Mouse (Mus musculus): ENCODE measurements at regions not wholly inside any gene's neighbourhood (a gene's known extent, or its start where the extent isn't known, plus 50 kb on each side); places are given as distances from the start of the nearest gene placed in this dataset.

GRCm38 (mm10) chr3:50605750-50606149 lies 162.3 kb upstream of the Slc7a11 start:
- no peak overlapping the region for H3K4me3 ChIP-seq
- no peak overlapping the region for H3K4me2 ChIP-seq
- no peak overlapping the region for H3K27ac ChIP-seq (replicated peaks)
- no peaks in the 10 kb centered on the region for H3K36me3 ChIP-seq
- ATAC-seq (ENCODE audit: extremely low read depth, insufficient number of reproducible peaks, low FRiP score, low TSS enrichment), result no peak
- H3K4me1 ChIP-seq, result peaks cover 3% of the 10 kb centered on the region; the same call in 1 of the 2 replicates
- no peaks in the 10 kb centered on the region for H3K27me3 ChIP-seq (replicated peaks)
- no peaks in the 10 kb centered on the region for H3K9me3 ChIP-seq
- H3K9ac ChIP-seq, result no peak overlapping the region
- WGBS, result 80% methylated on average over 4 of the region's 4 CpGs

GRCm38 (mm10) chr3:50603182-50603581 lies 159.8 kb upstream of the Slc7a11 start:
- 65% methylated on average over 7 of the region's 7 CpGs for WGBS
- Histone ChIP-seq H3K9ac (no peak overlapping the region), H3K4me2 (no peak overlapping the region), H3K27ac (replicated peaks) (no peak overlapping the region), H3K4me1 (peaks cover 3% of the 10 kb centered on the region; the same call in 1 of the 2 replicates), H3K9me3 (no peaks in the 10 kb centered on the region), H3K4me3 (no peak overlapping the region), H3K36me3 (no peaks in the 10 kb centered on the region), H3K27me3 (replicated peaks) (no peaks in the 10 kb centered on the region)
- ATAC-seq (ENCODE audit: extremely low read depth, insufficient number of reproducible peaks, low FRiP score, low TSS enrichment), result no peak

GRCm38 (mm10) chr3:50595732-50596131 lies 152.3 kb upstream of the Slc7a11 start:
- Histone ChIP-seq H3K4me3 (no peak overlapping the region), H3K4me2 (no peak overlapping the region), H3K27ac (replicated peaks) (no peak overlapping the region), H3K27me3 (replicated peaks) (no peaks in the 10 kb centered on the region), H3K9ac (no peak overlapping the region), H3K9me3 (peaks cover 16% of the 10 kb centered on the region), H3K4me1 (no peaks in the 10 kb centered on the region), H3K36me3 (no peaks in the 10 kb centered on the region)
- WGBS, result 83% methylated on average over 1 of the region's 1 CpGs
- no peak for ATAC-seq (ENCODE audit: extremely low read depth, insufficient number of reproducible peaks, low FRiP score, low TSS enrichment)

- no peak for ATAC-seq (ENCODE audit: extremely low read depth, insufficient number of reproducible peaks, low FRiP score, low TSS enrichment)
- Histone ChIP-seq H3K9me3 (no peaks in the 10 kb centered on the region), H3K9ac (no peak overlapping the region), H3K4me2 (no peak overlapping the region), H3K27me3 (replicated peaks) (no peaks in the 10 kb centered on the region), H3K27ac (replicated peaks) (no peak overlapping the region), H3K4me3 (no peak overlapping the region), H3K36me3 (no peaks in the 10 kb centered on the region), H3K4me1 (no peaks in the 10 kb centered on the region)
- 81% methylated on average over 1 of the region's 1 CpGs for WGBS
These were observed 140.9 kb upstream of the Slc7a11 start for GRCm38 (mm10) chr3:50584323-50584722.

- ATAC-seq (ENCODE audit: extremely low read depth, insufficient number of reproducible peaks, low FRiP score, low TSS enrichment), result no peak
- Histone ChIP-seq H3K36me3 (no peaks in the 10 kb centered on the region), H3K4me2 (no peak overlapping the region), H3K27ac (replicated peaks) (no peak overlapping the region), H3K4me1 (no peaks in the 10 kb centered on the region), H3K4me3 (no peak overlapping the region), H3K27me3 (replicated peaks) (no peaks in the 10 kb centered on the region), H3K9ac (no peak overlapping the region), H3K9me3 (no peaks in the 10 kb centered on the region)
- WGBS, result 62% methylated on average over 6 of the region's 6 CpGs
These were observed 140.1 kb upstream of the Slc7a11 start for GRCm38 (mm10) chr3:50583475-50583874.

GRCm38 (mm10) chr3:50574388-50574787 lies 131.0 kb upstream of the Slc7a11 start:
- WGBS, result 92% methylated on average over 9 of the region's 9 CpGs
- Histone ChIP-seq H3K9me3 (0 out of 2 replicates have a peak, but pooled peaks cover 4% of the 10 kb centered on the region), H3K36me3 (no peaks in the 10 kb centered on the region), H3K4me2 (no peak overlapping the region), H3K27me3 (replicated peaks) (no peaks in the 10 kb centered on the region), H3K27ac (replicated peaks) (no peak overlapping the region), H3K4me3 (no peak overlapping the region), H3K4me1 (peaks cover 7% of the 10 kb centered on the region), H3K9ac (no peak overlapping the region)
- no peak for ATAC-seq (ENCODE audit: extremely low read depth, insufficient number of reproducible peaks, low FRiP score, low TSS enrichment)

GRCm38 (mm10) chr3:50570027-50570426 lies 126.6 kb upstream of the Slc7a11 start:
- Histone ChIP-seq H3K4me3 (no peak overlapping the region), H3K4me1 (peaks cover 11% of the 10 kb centered on the region), H3K36me3 (no peaks in the 10 kb centered on the region), H3K27me3 (replicated peaks) (no peaks in the 10 kb centered on the region), H3K27ac (replicated peaks) (no peak overlapping the region), H3K9ac (no peak overlapping the region), H3K4me2 (no peak overlapping the region), H3K9me3 (0 out of 2 replicates have a peak, but pooled peaks cover 4% of the 10 kb centered on the region)
- ATAC-seq (ENCODE audit: extremely low read depth, insufficient number of reproducible peaks, low FRiP score, low TSS enrichment), result no peak

- H3K27ac ChIP-seq (replicated peaks), result no peak overlapping the region
- no peak overlapping the region for H3K9ac ChIP-seq
- H3K9me3 ChIP-seq, result 0 out of 2 replicates have a peak, but pooled peaks cover 4% of the 10 kb centered on the region
- H3K4me1 ChIP-seq, result peaks cover 11% of the 10 kb centered on the region
- no peak for ATAC-seq (ENCODE audit: extremely low read depth, insufficient number of reproducible peaks, low FRiP score, low TSS enrichment)
- H3K4me3 ChIP-seq, result no peak overlapping the region
- WGBS, result 65% methylated on average over 10 of the region's 10 CpGs
- no peaks in the 10 kb centered on the region for H3K27me3 ChIP-seq (replicated peaks)
- no peak overlapping the region for H3K4me2 ChIP-seq
- no peaks in the 10 kb centered on the region for H3K36me3 ChIP-seq
These were observed 126.2 kb upstream of the Slc7a11 start for GRCm38 (mm10) chr3:50569565-50569964.

GRCm38 (mm10) chr3:50554150-50554549 lies 110.7 kb upstream of the Slc7a11 start:
- no peaks in the 10 kb centered on the region for H3K36me3 ChIP-seq
- no peak overlapping the region for H3K27ac ChIP-seq (replicated peaks)
- ATAC-seq (ENCODE audit: extremely low read depth, insufficient number of reproducible peaks, low FRiP score, low TSS enrichment), result no peak
- H3K9me3 ChIP-seq, result no peaks in the 10 kb centered on the region
- H3K27me3 ChIP-seq (replicated peaks), result no peaks in the 10 kb centered on the region
- H3K4me3 ChIP-seq, result no peak overlapping the region
- H3K9ac ChIP-seq, result no peak overlapping the region
- H3K4me2 ChIP-seq, result no peak overlapping the region
- H3K4me1 ChIP-seq, result no peaks in the 10 kb centered on the region
- 37% methylated on average over 1 of the region's 1 CpGs for WGBS

- ATAC-seq (ENCODE audit: extremely low read depth, insufficient number of reproducible peaks, low FRiP score, low TSS enrichment), result no peak
- no peaks in the 10 kb centered on the region for H3K27me3 ChIP-seq (replicated peaks)
- no peaks in the 10 kb centered on the region for H3K4me1 ChIP-seq
- 75% methylated on average over 4 of the region's 4 CpGs for WGBS
- no peak overlapping the region for H3K4me2 ChIP-seq
- no peaks in the 10 kb centered on the region for H3K36me3 ChIP-seq
- no peaks in the 10 kb centered on the region for H3K9me3 ChIP-seq
- no peak overlapping the region for H3K27ac ChIP-seq (replicated peaks)
- no peak overlapping the region for H3K9ac ChIP-seq
- H3K4me3 ChIP-seq, result no peak overlapping the region
These were observed 105.2 kb upstream of the Slc7a11 start for GRCm38 (mm10) chr3:50548568-50548967.

- peaks cover 7% of the 10 kb centered on the region for H3K9me3 ChIP-seq
- H3K4me2 ChIP-seq, result no peak overlapping the region
- 0 out of 2 replicates have a peak, but pooled peaks cover 4% of the 10 kb centered on the region for H3K4me1 ChIP-seq
- H3K27ac ChIP-seq (replicated peaks), result no peak overlapping the region
- H3K27me3 ChIP-seq (replicated peaks), result no peaks in the 10 kb centered on the region
- H3K36me3 ChIP-seq, result no peaks in the 10 kb centered on the region
- H3K4me3 ChIP-seq, result no peak overlapping the region
- H3K9ac ChIP-seq, result no peak overlapping the region
- ATAC-seq (ENCODE audit: extremely low read depth, insufficient number of reproducible peaks, low FRiP score, low TSS enrichment), result no peak
- WGBS, result 47% methylated on average over 2 of the region's 2 CpGs
These were observed 87.2 kb upstream of the Slc7a11 start for GRCm38 (mm10) chr3:50530654-50531053.

- H3K27ac ChIP-seq (replicated peaks), result no peak overlapping the region
- 55% methylated on average over 1 of the region's 1 CpGs for WGBS
- H3K4me2 ChIP-seq, result no peak overlapping the region
- H3K9ac ChIP-seq, result no peak overlapping the region
- H3K27me3 ChIP-seq (replicated peaks), result no peaks in the 10 kb centered on the region
- no peaks in the 10 kb centered on the region for H3K4me1 ChIP-seq
- H3K36me3 ChIP-seq, result no peaks in the 10 kb centered on the region
- no peak overlapping the region for H3K4me3 ChIP-seq
- ATAC-seq (ENCODE audit: extremely low read depth, insufficient number of reproducible peaks, low FRiP score, low TSS enrichment), result no peak
- no peaks in the 10 kb centered on the region for H3K9me3 ChIP-seq
These were observed 80.6 kb upstream of the Slc7a11 start for GRCm38 (mm10) chr3:50524006-50524405.
